Mouse (Mus musculus) kidney, postnatal 10 days (tissue): ENCODE data around the gene Gm2075.
"Not testable (repeated sequence)": the region's sequence is repeated elsewhere in the genome, so short reads cannot be mapped to it uniquely, and the experiment has no call there.

ENCODE experiments used
- DNase-seq: peaks from one replicate; pipeline ENCODE4 v3.0.0; 2021; ENCODE audit warnings: mixed read lengths

The Gm2075 gene

DNA sequence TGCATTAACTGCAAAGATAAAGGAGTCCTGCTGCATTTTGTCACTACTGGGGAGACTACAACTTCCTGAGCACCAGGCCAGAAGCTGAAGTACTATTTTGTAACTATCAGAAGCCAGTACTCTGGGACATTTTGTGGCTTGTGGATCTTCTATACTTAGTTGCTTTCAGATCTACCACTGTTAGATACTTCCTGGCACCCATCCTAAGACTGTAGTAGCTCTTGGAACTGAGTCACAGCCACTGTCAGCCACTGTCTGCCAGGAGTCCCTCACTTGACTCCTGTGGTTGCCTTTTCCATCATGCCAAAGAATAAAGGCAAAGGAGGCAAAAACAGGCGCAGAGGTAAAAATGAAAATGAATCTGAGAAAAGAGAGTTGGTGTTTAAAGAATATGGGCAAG is at the start of gene Gm2075:
TSS of gene Gm2075 (plus strand) at position 301 of the 400 bp plus-strand sequence.
- DNase-seq = not testable (repeated sequence)

DNA sequence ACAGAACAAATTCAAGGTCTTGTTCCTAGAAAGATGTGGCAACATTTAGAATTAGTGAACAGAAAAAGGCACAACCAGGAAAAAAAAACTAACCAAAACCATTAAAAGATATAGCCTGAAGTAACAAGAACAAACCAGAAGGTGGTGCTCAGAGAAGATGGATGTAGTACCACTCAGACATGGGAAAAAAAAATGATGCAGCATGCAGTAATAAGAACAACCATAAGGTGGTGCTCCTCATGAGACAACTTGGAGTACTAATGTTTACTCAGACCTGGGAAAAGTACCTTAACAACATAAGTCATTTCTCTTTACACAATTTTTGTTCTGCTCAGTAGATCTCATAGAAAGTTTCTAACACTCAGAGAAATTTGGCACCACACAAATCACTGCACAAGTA is 27.6 kb upstream of the Gm2075 start:
- not testable (repeated sequence) for DNase-seq

DNA sequence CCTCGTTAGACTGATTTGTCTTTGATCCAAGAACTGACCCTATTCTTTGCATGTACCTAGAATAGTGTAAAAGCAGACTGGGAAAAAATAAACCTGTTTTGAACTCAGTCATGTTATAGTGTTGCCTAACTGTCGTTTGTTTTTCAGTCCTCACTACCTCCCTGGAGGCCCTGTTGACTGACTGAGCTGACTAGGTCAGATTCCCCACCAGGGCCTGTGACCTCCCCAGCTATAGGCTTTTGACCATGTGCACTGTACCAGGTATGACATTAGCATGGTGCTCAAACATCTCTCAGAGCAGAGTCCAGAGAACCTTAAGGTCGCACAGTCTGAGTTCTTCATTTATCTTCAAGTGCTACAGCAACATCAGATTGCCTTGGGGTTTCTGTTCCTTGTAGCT is 7.5 kb upstream of the Gm2075 start:
- not testable (repeated sequence) for DNase-seq

DNA sequence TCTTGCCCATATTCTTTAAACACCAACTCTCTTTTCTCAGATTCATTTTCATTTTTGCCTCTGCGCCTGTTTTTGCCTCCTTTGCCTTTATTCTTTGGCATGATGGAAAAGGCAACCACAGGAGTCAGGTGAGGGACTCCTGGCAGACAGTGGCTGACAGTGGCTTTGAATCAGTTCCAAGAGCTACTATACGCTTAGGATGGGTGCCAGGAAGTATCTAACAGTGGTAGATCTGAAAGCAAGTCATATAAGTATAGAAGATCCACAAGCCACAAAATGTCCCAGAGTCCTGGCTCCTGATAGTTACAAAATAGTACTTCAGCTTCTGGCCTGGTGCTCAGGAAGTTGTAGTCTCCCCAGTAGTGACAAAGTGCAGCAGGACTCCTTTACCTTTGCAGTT is 7.0 kb downstream of the Gm2075 start, which contains the start of gene Gm6803:
TSS of gene Gm6803 (minus strand) at position 101 of the 400 bp plus-strand sequence.
- DNase-seq = not testable (repeated sequence)

DNA sequence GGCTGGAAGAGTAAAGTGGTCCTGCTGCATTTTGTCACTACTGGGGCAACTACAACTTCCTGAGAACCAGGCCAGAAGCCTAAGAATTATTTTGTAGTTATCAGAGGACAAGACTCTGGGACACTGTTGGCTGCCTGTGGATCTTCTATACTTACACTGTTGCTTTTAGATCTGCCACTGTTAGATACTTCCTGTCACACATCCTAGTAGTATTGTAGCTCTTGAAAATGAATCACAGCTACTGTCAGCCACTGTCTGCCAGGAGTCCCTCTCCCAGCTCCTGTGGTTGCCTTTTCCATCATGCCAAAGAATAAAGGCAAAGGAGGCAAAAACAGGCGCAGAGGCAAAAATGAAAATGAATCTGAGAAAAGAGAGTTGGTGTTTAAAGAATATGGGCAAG is 15.1 kb downstream of the Gm2075 start, which contains the start of gene Gm2056:
TSS of gene Gm2056 (plus strand) at position 301 of the 400 bp plus-strand sequence.
- DNase-seq = not testable (repeated sequence)

DNA sequence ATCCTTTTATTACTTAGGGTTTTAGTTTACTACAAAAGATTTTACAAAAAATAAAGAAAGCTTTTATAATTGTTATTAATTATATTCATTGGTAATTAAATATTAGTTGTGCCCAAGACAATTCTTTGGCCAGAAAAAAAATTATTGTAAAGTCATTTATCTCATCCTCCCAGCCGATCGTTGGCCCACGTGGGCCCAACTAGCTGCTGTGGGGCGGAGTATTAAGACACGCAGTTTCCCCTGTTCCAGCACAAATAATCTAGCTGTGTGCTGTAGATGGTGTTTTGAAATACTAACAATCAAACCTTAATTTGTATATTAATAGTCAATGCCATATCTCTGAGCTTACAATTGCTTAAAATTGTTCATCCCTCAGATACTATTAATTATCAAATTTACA is 20.6 kb downstream of the Gm2075 start:
- not testable (repeated sequence) for DNase-seq

DNA sequence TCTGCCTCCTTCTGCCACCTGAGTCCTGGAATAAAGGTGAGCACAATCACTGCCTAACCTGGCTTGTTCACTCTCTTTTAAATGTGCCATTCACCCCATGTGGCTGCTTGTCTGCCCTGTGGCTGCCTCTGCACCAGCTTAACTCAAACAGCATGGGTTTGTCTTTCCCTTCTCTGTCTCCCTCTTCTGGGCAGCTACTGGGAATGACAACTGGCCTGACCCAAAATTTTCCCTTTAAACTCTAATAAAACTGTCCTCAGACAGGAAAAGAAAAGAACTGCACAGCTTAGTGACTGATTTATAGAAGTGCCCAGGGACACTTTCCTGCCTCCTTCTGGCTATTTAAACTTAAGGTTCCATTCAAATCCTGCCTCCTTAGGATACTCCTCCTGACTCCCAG is 27.4 kb downstream of the Gm2075 start:
- DNase-seq = not testable (repeated sequence)

DNA sequence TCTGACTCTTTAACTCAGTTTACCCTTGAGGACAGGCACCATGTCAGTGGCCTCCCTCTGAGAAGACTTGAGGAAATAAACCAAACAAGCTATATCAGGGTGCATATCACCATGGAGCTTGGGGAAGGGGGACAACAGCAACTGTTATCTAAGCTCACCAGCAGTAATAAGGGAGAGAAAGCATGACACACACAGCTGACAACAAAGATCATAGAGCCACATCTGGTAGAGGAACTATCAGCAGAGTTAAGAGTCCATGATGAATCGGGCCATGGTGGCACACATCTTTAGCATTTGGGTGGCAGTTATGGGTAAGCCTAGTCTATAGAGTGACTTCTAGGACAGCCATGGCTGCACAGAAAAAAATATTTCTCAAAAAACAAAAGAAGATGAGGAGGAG is 28.1 kb downstream of the Gm2075 start:
- DNase-seq = not testable (repeated sequence)

DNA sequence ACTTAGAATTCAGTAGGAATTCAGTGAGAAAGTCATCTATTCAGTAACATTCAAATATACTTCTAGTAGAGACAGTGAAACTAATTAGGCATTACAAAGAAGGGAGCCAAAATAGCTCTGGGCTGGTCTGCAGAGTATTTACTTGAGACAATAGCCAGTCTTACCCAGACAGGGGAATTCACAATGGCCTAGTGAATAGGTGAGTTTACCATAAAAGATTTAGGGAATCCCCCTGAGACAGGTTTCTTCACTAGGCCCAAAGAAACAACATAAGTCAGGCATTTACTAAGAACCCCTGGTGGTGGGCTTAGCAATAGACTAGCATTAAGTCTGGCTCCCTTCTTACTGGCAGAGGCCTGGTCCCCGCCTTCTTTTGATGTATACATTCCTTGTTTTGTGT is 33.6 kb downstream of the Gm2075 start:
- not testable (repeated sequence) for DNase-seq
